Mouse (Mus musculus) liver, adult 2 months (tissue): ENCODE data around the gene Cmip. TPM values are rescaled to one million over a fixed set of nuclear protein-coding genes. Genes with fewer than 3 reads are reported as not detected.

Experiments used
- DNase-seq: peaks from one replicate; pipeline ENCODE4 v3.0.0-alpha.2; 2011; ENCODE audit warnings: low read depth, low spot score; ENCODE audit errors: extremely low read depth
- H3K27ac ChIP-seq: fragments of 200-500 bp; replicated peaks from 2 replicates; pipeline ENCODE4 v1.5.1; 2012; ENCODE audit warnings: low read depth, mild to moderate bottlenecking, control low read depth, inconsistent platforms, low read length; ENCODE audit not compliant: insufficient read depth
- H3K27me3 ChIP-seq: fragments of 200-500 bp; 2 replicates; pipeline ENCODE4 v1.6.1; 2012; ENCODE audit warnings: mild to moderate bottlenecking, moderate library complexity, low read length, inconsistent platforms; ENCODE audit not compliant: control insufficient read depth, insufficient read depth
- H3K36me3 ChIP-seq: fragments of 200-500 bp; 2 replicates; pipeline ENCODE4 v1.6.1; 2012; ENCODE audit warnings: low read length, inconsistent platforms; ENCODE audit not compliant: control insufficient read depth, insufficient read depth
- H3K4me1 ChIP-seq: fragments of 200-500 bp; 2 replicates; pipeline ENCODE4 v1.6.1; 2011; ENCODE audit warnings: low read length; ENCODE audit not compliant: control insufficient read depth, insufficient read depth
- H3K4me3 ChIP-seq: fragments of 200-500 bp; 2 replicates; pipeline ENCODE4 v1.5.1; 2011; ENCODE audit warnings: low read depth, mild to moderate bottlenecking, control low read depth, low read length, moderate library complexity; ENCODE audit not compliant: insufficient read depth
- H3K79me2 ChIP-seq: fragments of 200-500 bp; 2 replicates; pipeline ENCODE4 v1.6.1; 2012; ENCODE audit warnings: inconsistent platforms, mild to moderate bottlenecking, low read length, moderate library complexity; ENCODE audit not compliant: control insufficient read depth, insufficient read depth
- H3K9ac ChIP-seq: fragments of 200-500 bp; 2 replicates; pipeline ENCODE4 v1.6.1; 2012; ENCODE audit warnings: low read depth, mild to moderate bottlenecking, control low read depth, inconsistent platforms, low read length
- CTCF ChIP-seq: fragments of 200-500 bp; IDR thresholded peaks from 2 replicates; pipeline ENCODE4 v1.5.1; 2011; ENCODE audit warnings: low read depth, low read length, control low read depth
- POLR2A ChIP-seq: fragments of 200-500 bp; IDR thresholded peaks from 2 replicates; pipeline ENCODE4 v1.6.1; 2011; ENCODE audit warnings: low read length, control low read depth; ENCODE audit not compliant: insufficient read depth; ENCODE audit errors: extremely low read depth
- WGBS: fragments of 180-500 bp; shearing (Covaris S2); methylation state at CpG from one replicate; pipeline ENCODE4 v1.1.7; 2018; 5-methylcytosine and 5-hydroxymethylcytosine counted together
- polyA plus RNA-seq: library from polyadenylated mRNA; depleted of rRNA; stranded (reverse); fragments of >200 nt; gene quantifications from 2 replicates; pipeline ENCODE4 v1.2.3, GENCODE M21; 2012
- total RNA-seq: library from RNA; depleted of rRNA; stranded (reverse); fragments of >200 nt; gene quantifications from 2 replicates; pipeline ENCODE4 v1.2.3, GENCODE M21; 2014

Gene Cmip
- total and polyA plus RNA-seq, 2 experiments = 8.8 to 21.0 TPM

DNA sequence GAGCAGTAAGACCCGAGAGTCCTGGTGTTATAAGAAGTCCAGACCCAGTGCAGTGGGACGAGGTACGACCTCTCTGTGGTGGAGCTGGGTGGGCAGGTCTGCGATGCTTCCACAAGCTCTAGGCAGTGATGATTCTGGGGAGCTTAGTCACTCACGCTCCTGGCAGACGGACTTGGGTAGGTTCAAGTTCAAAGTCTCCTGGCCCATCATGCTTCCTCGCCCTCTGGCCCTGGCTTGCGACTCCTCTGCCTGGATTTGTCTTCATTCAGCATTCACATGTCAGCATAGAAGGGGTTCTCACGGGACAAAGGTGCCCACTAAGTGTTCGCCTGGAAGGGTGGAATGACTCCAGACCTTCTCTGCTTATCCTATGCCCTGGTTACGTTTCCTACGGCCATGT, 30.6 kb upstream of the Cmip start:
- no peak overlapping the region for H3K9ac ChIP-seq
- H3K4me3 ChIP-seq = no peak overlapping the region
- peak; percentile 10 for DNase-seq
- no peaks in the 10 kb centered on the region for H3K27me3 ChIP-seq
- TF ChIP-seq POLR2A (no peak), CTCF (no peak)
- H3K36me3 ChIP-seq = no peaks in the 10 kb centered on the region
- H3K4me1 ChIP-seq = peaks cover 2% of the 10 kb centered on the region; the same call in 1 of the 2 replicates
- no peak overlapping the region for H3K27ac ChIP-seq
- WGBS = 85% methylated on average over 12 of the region's 12 CpGs
- H3K79me2 ChIP-seq = no peaks in the 10 kb centered on the region

DNA sequence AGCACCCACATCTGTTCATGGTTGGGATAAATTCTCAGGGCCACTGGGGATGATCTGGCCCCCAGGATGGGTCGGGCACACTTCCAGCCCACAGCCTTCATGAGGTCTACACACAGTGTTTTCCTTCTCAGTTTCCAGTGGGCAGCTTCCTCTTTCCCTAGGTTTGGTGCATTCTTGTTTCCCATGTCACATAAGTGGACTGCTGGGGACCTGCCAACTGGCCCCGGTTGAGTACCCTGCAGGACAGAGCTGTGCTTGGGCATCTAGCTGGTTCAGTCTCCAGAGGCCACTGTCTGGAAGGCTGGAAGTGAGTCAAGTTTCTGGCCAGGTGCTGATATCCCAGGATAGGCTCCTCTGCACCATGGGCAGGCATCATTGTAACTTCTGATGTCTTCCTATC, 29.5 kb upstream of the Cmip start:
- 71% methylated on average over 2 of the region's 2 CpGs for WGBS
- no peak overlapping the region for H3K27ac ChIP-seq
- no peak overlapping the region for H3K9ac ChIP-seq
- H3K36me3 ChIP-seq = no peaks in the 10 kb centered on the region
- no peaks in the 10 kb centered on the region for H3K79me2 ChIP-seq
- peaks cover 2% of the 10 kb centered on the region; the same call in 1 of the 2 replicates for H3K4me1 ChIP-seq
- TF ChIP-seq CTCF (no peak), POLR2A (no peak)
- H3K27me3 ChIP-seq = no peaks in the 10 kb centered on the region
- no peak overlapping the region for H3K4me3 ChIP-seq
- no peak for DNase-seq

DNA sequence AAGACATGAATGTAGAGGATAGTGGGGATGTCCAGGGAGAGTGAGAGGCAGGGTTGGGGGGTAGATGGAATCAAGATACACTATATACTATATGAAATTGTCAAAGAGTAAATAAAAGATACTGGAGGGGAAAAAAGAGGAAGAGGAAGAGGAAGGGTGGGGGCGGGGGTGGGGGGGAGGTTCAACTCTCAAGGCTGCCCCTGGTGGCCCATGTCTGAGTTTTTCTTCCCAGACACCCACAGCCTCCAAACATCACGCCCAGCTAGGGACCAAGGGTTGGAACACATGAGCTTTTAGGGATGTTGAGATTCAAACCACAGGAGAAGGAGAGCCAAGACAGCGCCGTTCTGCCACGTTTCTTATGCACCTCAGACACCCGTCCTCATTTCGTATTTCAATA, 23.7 kb upstream of the Cmip start:
- no peaks in the 10 kb centered on the region for H3K79me2 ChIP-seq
- no peak overlapping the region for H3K9ac ChIP-seq
- WGBS = 89% methylated on average over 7 of the region's 7 CpGs
- TF ChIP-seq POLR2A = no peak
- no peak for TF ChIP-seq CTCF
- no peak overlapping the region for H3K4me3 ChIP-seq
- H3K27ac ChIP-seq = no peak overlapping the region
- no peaks in the 10 kb centered on the region for H3K27me3 ChIP-seq
- no peaks in the 10 kb centered on the region for H3K4me1 ChIP-seq
- no peaks in the 10 kb centered on the region for H3K36me3 ChIP-seq
- no peak for DNase-seq

DNA sequence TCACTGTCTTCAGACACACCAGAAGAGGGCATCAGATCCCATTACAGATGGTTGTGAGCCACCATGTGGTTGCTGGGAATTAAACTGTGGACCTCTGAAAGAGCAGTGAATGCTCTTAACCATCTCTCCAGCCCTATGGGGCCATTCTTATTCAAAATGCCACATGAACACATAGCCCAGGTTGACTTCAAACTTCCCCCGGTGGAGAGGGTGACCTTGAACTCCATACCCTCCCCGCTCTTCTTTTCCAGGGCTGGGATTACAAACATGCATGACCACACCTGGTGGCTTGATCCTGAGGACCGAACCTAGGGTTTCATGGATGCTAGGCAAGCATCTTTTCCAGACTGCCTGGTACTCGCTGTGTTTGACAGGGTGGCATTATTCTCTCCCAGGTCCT, 20.3 kb upstream of the Cmip start:
- WGBS = 92% methylated on average over 4 of the region's 4 CpGs
- no peaks in the 10 kb centered on the region for H3K27me3 ChIP-seq
- H3K4me1 ChIP-seq = no peaks in the 10 kb centered on the region
- no peaks in the 10 kb centered on the region for H3K36me3 ChIP-seq
- no peak for TF ChIP-seq POLR2A
- TF ChIP-seq CTCF = no peak
- no peak for DNase-seq
- H3K79me2 ChIP-seq = no peaks in the 10 kb centered on the region
- H3K27ac ChIP-seq = no peak overlapping the region
- no peak overlapping the region for H3K9ac ChIP-seq
- H3K4me3 ChIP-seq = no peak overlapping the region

DNA sequence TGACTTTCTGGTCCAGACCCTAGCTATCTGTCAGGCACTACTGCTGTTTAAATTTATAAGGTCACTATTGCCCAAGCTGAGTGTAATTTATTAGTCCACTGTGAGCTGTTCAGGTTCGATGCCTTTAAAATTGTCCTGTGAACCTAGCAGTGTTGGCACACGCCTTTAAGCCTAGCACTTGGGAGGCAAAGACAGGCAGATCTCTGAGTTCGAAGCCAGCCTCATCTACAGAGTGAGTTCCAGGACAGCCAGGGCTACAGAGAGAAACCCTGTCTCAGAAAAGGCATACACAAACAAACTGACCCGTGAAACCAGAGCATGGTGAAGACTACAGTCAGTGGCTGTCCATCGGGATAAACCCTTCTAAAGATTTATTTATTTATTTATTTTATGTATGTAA, 16.5 kb upstream of the Cmip start:
- no peak for DNase-seq
- WGBS = 85% methylated on average over 5 of the region's 5 CpGs
- Histone ChIP-seq H3K36me3 (no peaks in the 10 kb centered on the region), H3K9ac (no peak overlapping the region), H3K79me2 (no peaks in the 10 kb centered on the region), H3K4me1 (no peaks in the 10 kb centered on the region), H3K27ac (no peak overlapping the region), H3K4me3 (no peak overlapping the region), H3K27me3 (no peaks in the 10 kb centered on the region)
- TF ChIP-seq CTCF (no peak), POLR2A (no peak)

DNA sequence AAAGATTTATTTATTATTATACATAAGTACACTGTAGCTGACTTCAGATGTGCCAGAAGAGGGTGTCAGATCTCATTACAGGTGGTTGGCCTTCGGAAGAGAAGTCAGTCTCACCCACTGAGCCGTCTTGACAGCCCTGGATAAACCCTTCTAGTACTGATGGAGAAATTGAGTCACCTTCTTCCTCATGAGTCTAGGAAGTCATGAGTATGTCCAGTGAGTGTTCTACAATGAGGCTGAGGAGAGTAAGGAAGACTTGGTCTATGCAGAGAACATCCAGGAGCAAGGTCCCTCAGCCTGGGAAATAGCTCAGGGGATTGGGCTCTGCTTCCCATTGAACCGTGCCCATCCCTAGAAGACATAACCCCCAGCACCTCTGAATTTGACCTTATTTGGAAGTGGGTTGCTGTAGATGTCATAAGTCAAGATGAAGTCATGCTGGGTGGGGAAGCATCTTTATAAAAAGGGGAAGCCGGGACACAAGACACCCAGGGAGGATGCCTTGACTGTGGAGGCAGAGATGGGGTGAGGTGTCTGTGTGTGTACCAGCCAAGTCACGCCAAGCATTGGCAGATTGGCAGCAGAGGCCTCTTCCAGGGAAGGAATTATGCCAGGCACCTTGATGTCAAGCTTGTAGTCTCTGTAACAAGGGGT, 15.9 kb upstream of the Cmip start:
- Histone ChIP-seq H3K27ac (no peak overlapping the region), H3K36me3 (no peaks in the 10 kb centered on the region), H3K4me1 (no peaks in the 10 kb centered on the region), H3K4me3 (no peak overlapping the region), H3K9ac (no peak overlapping the region), H3K79me2 (no peaks in the 10 kb centered on the region), H3K27me3 (no peaks in the 10 kb centered on the region)
- TF ChIP-seq CTCF (no peak), POLR2A (no peak)
- DNase-seq = no peak
- WGBS = 88% methylated on average over 5 of the region's 5 CpGs
